Mouse (Mus musculus) limb, embryonic 11.5 days (tissue): ENCODE data around the gene Jhy. TPM values are rescaled to one million over a fixed set of nuclear protein-coding genes. Genes with fewer than 3 reads are reported as not detected.
A peak's percentile ranks its signal among the peaks of the same experiment; 100 is the strongest.

Experiments
- ATAC-seq: fragments of 200-750 bp; cut with Nextera tagmentation; 2 replicates; pipeline ENCODE4 v1.8.0; 2017; ENCODE audit warnings: low read depth; ENCODE audit not compliant: insufficient number of reproducible peaks, low FRiP score, low TSS enrichment
- DNase-seq: peaks from one replicate; pipeline ENCODE4 v3.0.0-alpha.2; 2015; ENCODE audit warnings: low spot score
- H3K27ac ChIP-seq: fragments of 300-500 bp; sonication (generic); replicated peaks from 2 replicates; pipeline ENCODE4 v1.5.1; 2014; ENCODE audit warnings: low read depth, mild to moderate bottlenecking, low read length
- H3K27me3 ChIP-seq: fragments of 300-500 bp; sonication (generic); 2 replicates; pipeline ENCODE4 v1.6.1; 2014; ENCODE audit warnings: mild to moderate bottlenecking, low read length, mixed read lengths; ENCODE audit not compliant: control insufficient read depth, insufficient read depth
- H3K36me3 ChIP-seq: fragments of 300-500 bp; sonication (generic); 2 replicates; pipeline ENCODE4 v1.6.1; 2014; ENCODE audit warnings: mild to moderate bottlenecking, low read length, moderate library complexity, mixed read lengths; ENCODE audit not compliant: control insufficient read depth, insufficient read depth
- H3K4me1 ChIP-seq: fragments of 300-500 bp; sonication (generic); 2 replicates; pipeline ENCODE4 v1.6.1; 2014; ENCODE audit warnings: low read length, mixed read lengths; ENCODE audit not compliant: control insufficient read depth, insufficient read depth
- H3K4me2 ChIP-seq: fragments of 300-500 bp; sonication (generic); 2 replicates; pipeline ENCODE4 v1.6.1; 2014; ENCODE audit warnings: low read depth, mild to moderate bottlenecking, moderate library complexity; ENCODE audit not compliant: severe bottlenecking
- H3K4me3 ChIP-seq: fragments of 300-500 bp; sonication (generic); 2 replicates; pipeline ENCODE4 v1.5.1; 2014; ENCODE audit warnings: low read depth, low read length
- H3K9ac ChIP-seq: fragments of 300-500 bp; sonication (generic); 2 replicates; pipeline ENCODE4 v1.6.1; 2014; ENCODE audit warnings: mild to moderate bottlenecking, low read length
- H3K9me3 ChIP-seq: fragments of 300-500 bp; sonication (generic); 2 replicates; pipeline ENCODE4 v1.6.1; 2016; ENCODE audit warnings: low read length; ENCODE audit not compliant: control insufficient read depth
- WGBS: fragments of 180-500 bp; shearing (Covaris S2); extraction: QIAGEN DNeasy Blood & Tissue Kit; methylation state at CpG from one replicate; pipeline ENCODE4 v1.1.7; 2014; 5-methylcytosine and 5-hydroxymethylcytosine counted together
- polyA plus RNA-seq: library from polyadenylated mRNA; unstranded; fragments of >200 nt; fragmentation: Nextera tagmentation; extraction: Ambion mirVana; gene quantifications from 2 replicates; pipeline ENCODE4 v1.2.1, GENCODE M21; 2014

The Jhy gene
- polyA plus RNA-seq, 1 experiment from 2014 or later, result 0.27 TPM

DNA sequence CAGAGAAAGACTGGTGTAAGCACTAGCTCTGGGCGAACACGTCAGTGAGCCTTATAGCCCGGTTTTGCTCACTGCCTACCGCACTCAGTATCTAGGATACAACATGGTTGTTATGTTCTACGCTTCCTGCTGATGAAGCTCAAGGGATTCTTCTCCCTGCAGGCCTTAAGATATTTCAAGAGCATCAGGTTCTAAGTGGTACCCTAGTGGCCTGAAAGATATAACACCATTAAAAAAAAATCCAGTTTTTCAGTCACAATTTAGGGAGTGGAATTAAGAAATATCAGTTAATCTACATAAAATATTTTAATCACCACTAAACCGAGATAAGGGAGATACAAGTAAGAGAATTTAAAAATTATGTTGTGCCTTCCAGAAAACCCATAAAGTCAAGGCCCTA lies 15.4 kb downstream of the Jhy start:
- Histone ChIP-seq H3K27me3 (no peaks in the 10 kb centered on the region), H3K27ac (no peak overlapping the region), H3K9ac (no peak overlapping the region), H3K4me3 (no peak overlapping the region), H3K4me1 (no peaks in the 10 kb centered on the region), H3K4me2 (no peak overlapping the region), H3K9me3 (no peaks in the 10 kb centered on the region), H3K36me3 (no peaks in the 10 kb centered on the region)
- DNase-seq (no peak), ATAC-seq (no peak)
- 94% methylated on average over 6 of the region's 6 CpGs for WGBS

GRCm38 (mm10) chr9:40947131-40947530 lies 16.8 kb downstream of the Jhy start:
- no peaks in the 10 kb centered on the region for H3K36me3 ChIP-seq

DNA sequence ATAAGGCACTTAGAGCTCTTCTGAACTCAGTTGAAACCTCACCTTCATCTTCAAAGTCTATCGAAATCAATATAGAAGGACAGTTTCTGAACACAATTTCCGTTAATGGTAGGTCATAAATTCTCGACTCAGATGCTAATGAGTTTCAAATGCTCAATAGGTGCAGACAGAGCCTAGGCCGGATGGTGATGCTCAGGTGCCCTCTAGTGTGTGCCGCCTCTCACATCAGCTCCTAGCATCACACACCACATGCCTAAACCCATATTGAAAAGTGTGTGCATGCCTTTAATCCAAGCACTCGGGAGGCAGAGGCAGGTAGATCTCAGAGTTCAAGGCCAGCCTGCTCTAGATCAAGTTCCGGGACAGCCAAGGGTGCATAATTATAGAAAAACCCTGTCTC lies 26.5 kb downstream of the Jhy start:
- ATAC-seq, result 0 out of 2 replicates have a peak, but pooled peaks have one; percentile 44
- Histone ChIP-seq H3K27me3 (no peaks in the 10 kb centered on the region), H3K36me3 (no peaks in the 10 kb centered on the region), H3K4me1 (no peaks in the 10 kb centered on the region), H3K9me3 (no peaks in the 10 kb centered on the region), H3K4me3 (no peak overlapping the region), H3K9ac (no peak overlapping the region), H3K4me2 (no peak overlapping the region), H3K27ac (no peak overlapping the region)
- no peak for DNase-seq
- WGBS, result 38% methylated on average over 7 of the region's 7 CpGs

More at GRCm38 (mm10) chr9:40947131-40947530, 16.8 kb downstream of the Jhy start:
- WGBS, result 64% methylated on average over 4 of the region's 4 CpGs
- Histone ChIP-seq H3K4me2 (no peak overlapping the region), H3K9me3 (no peaks in the 10 kb centered on the region), H3K27ac (no peak overlapping the region), H3K27me3 (no peaks in the 10 kb centered on the region), H3K4me1 (no peaks in the 10 kb centered on the region), H3K4me3 (no peak overlapping the region), H3K9ac (no peak overlapping the region)
- ATAC-seq, result no peak
- no peak for DNase-seq

GRCm38 (mm10) chr9:40933323-40933722 lies 30.6 kb downstream of the Jhy start:
- WGBS, result 76% methylated on average over 3 of the region's 3 CpGs
- ATAC-seq (no peak), DNase-seq (no peak)
- Histone ChIP-seq H3K27me3 (no peaks in the 10 kb centered on the region), H3K9me3 (no peaks in the 10 kb centered on the region), H3K4me1 (no peaks in the 10 kb centered on the region), H3K9ac (no peak overlapping the region), H3K27ac (no peak overlapping the region), H3K36me3 (no peaks in the 10 kb centered on the region), H3K4me2 (no peak overlapping the region), H3K4me3 (no peak overlapping the region)

DNA sequence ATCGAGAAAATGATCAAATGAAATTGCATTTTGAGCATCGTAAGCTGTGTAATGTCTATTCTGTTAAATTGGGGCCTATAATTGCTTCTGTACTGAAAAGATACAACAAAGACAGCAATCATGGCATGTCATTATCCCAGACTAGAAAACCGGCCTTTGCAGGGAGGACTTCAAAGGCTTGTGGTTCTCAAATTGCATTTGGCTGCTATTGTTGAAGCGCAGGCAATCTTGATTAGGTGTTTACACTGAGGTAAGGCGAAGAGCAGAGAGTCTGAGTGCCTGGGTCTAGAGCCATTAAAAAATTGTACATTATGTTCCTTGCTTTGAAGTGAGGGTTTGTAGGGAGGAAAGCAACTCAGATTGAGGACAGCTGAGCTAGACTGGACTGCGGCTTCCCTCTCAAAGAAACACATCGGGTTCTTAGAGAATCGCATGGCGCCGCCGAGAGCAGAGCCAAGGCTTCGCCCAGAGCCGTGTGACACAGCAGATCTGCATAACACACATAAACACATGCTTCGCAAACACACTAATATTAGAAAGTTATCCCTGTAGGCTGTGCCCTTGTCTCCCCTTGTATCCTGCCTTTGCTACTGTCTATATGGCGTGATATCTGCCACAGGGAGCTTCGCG lies 36.5 kb downstream of the Jhy start:
- ATAC-seq, result no peak
- WGBS, result 69% methylated on average over 17 of the region's 17 CpGs

DNA sequence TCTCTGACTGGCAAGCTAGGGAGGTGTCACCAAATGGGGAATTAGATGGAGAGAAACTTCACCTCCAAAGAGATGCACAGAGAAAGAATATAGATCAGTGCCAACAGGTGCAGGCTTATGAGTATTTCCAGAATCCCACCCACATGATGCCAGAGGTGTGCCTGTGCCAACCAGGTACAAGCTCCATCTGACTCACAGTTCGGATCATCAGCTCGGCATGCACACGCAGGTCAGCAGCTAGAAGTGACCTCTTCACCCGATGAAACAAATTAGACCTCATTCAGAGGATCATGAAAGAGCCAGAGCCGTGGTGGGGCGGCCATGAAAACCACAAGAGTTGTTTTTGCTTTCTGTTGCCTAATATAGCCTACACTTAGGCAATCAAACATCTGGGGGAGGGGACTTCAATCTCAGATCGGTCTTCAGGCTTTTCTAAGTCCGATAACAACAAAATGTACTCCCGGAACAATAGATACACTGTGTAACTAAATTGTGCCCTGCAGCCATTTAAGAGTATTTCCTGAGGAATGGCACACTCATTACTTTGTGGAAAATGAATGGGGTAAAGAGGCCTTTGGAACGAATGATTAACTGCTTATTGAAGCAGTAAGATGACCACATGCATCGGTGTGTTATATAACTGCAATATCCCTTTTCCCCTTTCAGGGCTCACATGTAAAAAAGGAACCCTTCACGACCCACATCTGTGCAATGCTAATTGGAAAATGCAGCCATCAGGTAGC lies 45.9 kb downstream of the Jhy start:
- no peaks in the 10 kb centered on the region for H3K36me3 ChIP-seq
- H3K4me1 ChIP-seq, result peaks cover 3% of the 10 kb centered on the region; the same call in 1 of the 2 replicates
- WGBS, result 24% methylated on average over 12 of the region's 12 CpGs
- DNase-seq, result peak; percentile 33
- no peak overlapping the region for H3K27ac ChIP-seq
- no peak overlapping the region for H3K9ac ChIP-seq
- H3K27me3 ChIP-seq, result no peaks in the 10 kb centered on the region
- H3K4me2 ChIP-seq, result no peak overlapping the region
- peak; percentile 54; the same call in 1 of the 2 replicates for ATAC-seq
- no peak overlapping the region for H3K4me3 ChIP-seq
- no peaks in the 10 kb centered on the region for H3K9me3 ChIP-seq

More for the DNA sequence above, 36.5 kb downstream of the Jhy start:
- no peak overlapping the region for H3K4me2 ChIP-seq
- H3K36me3 ChIP-seq, result no peaks in the 10 kb centered on the region
- H3K4me1 ChIP-seq, result no peaks in the 10 kb centered on the region
- no peak overlapping the region for H3K4me3 ChIP-seq
- no peaks in the 10 kb centered on the region for H3K9me3 ChIP-seq
- DNase-seq, result no peak
- no peak overlapping the region for H3K9ac ChIP-seq
- H3K27ac ChIP-seq, result no peak overlapping the region
- H3K27me3 ChIP-seq, result no peaks in the 10 kb centered on the region

GRCm38 (mm10) chr9:40908915-40909314 lies 55.0 kb downstream of the Jhy start:
- no peak overlapping the region for H3K4me2 ChIP-seq
- no peaks in the 10 kb centered on the region for H3K36me3 ChIP-seq
- no peaks in the 10 kb centered on the region for H3K27me3 ChIP-seq
- no peak overlapping the region for H3K4me3 ChIP-seq
- no peaks in the 10 kb centered on the region for H3K4me1 ChIP-seq
- no peak overlapping the region for H3K9ac ChIP-seq
- H3K9me3 ChIP-seq, result no peaks in the 10 kb centered on the region
- ATAC-seq, result no peak
- 80% methylated on average over 7 of the region's 7 CpGs for WGBS
- H3K27ac ChIP-seq, result no peak overlapping the region
- no peak for DNase-seq

DNA sequence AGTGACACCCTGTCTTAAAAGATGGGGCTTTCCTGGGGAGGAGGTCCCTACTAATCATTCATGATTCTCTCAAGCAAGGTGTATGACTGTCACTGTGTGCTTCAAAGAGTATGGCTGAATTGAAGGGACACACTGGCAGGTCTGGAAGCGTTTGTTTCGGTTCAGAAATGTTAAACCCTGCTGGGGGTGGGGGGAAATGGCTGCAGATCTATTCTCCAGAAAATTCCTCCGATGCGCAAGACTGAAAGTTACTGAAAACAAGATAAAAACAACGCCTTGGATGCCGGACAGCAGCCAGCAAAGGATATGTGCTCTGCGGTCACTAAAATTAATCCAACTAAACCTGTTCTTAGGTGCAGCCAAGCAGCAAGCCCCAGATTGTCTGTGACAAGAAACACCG lies 55.5 kb downstream of the Jhy start:
- no peak overlapping the region for H3K4me2 ChIP-seq
- no peaks in the 10 kb centered on the region for H3K9me3 ChIP-seq
- H3K4me1 ChIP-seq, result no peaks in the 10 kb centered on the region
- H3K27ac ChIP-seq, result no peak overlapping the region
- ATAC-seq (no peak), DNase-seq (no peak)
- H3K9ac ChIP-seq, result no peak overlapping the region
- no peaks in the 10 kb centered on the region for H3K27me3 ChIP-seq
- no peaks in the 10 kb centered on the region for H3K36me3 ChIP-seq
- no peak overlapping the region for H3K4me3 ChIP-seq
- WGBS, result 85% methylated on average over 8 of the region's 8 CpGs
